Mouse (Mus musculus) G1E-ER4 (cell line): Measurements from ENCODE around the gene Dars2. TPM values are rescaled to one million over a fixed set of nuclear protein-coding genes. Genes with fewer than 3 reads are reported as not detected.

Experiments used
- GATA1 ChIP-seq: IDR thresholded peaks from one replicate; pipeline ENCODE4 v1.8.0; 2012; ENCODE audit warnings: low read length, inconsistent platforms
- polyA plus RNA-seq: library from polyadenylated mRNA; stranded (reverse); fragments of >175 nt; gene quantifications from 2 replicates; pipeline ENCODE4 v1.2.3, GENCODE M21; 2012

Gene Dars2
- polyA plus RNA-seq, 1 experiment = 5.3 TPM

DNA sequence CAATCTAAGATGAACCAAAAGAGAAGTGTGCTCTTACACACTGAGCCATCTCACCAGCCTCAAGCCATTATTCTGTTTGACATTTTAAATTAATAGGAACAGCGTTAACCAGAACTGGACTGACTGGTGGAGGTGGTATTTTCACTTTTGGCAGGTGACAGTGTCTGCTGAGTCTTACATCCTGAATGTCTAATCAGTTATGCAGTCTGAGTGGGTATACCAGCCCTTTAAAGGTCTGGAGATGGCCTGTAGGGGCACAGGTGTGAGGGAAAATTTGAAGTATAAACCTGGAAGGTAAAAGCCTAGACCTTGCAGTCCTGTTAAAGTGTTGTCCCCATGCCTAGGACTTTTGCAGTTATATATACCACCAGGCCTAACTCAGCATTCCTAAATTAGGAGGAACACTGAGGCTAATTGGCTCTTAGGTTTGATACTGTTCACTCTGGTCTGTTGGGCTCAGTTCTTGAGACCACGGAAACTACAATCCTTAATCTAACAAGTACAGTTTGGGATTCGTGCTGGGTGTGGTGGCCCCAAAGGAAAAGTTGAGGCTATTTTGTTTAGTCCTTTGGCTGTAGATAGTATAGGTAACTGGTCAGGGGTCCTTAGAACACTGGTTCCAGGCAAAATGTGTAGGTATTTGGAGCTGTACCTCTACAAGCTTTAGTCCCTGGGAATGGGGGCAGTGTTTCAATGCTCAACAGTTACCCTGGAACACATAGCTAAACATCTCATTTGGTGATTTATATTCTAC lies 31.3 kb downstream of the Dars2 start:
- TF ChIP-seq GATA1 = no peak

DNA sequence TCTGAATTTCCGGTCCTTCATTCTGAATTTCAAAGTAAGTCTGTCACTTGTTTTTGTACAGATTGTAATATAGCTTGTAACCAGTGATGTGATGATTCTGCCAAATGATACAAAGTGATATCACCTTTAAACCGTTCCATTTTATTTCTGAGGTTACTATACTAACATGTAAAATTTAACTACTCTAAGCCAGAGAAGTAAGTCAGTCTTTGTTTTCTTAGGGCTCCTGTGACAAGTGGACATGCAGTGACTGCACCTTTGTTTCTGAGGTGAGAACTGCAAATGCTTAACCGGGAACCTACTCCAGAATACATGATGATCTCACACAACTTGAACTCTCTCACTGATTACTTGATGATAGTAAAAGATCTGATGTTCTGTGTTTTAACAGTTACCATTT lies 32.5 kb downstream of the Dars2 start:
- no peak for TF ChIP-seq GATA1

DNA sequence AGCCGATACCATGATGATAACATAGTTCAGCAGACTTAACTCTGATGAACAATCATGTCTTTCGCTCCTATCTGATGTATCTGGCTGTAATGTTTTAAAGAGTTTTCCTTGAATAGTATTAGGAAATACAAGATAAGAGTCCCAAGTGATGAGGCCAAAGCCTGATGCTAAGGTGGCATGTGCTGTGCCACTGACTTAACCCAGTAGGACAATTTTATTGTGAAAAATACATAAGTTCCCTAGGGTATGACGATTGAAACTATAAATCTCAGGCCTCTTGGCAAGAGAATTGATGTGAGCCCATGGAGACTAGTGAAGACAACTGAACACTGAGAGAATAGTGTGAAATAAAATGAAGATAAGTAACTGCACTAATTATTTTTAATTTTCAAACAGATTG lies 32.9 kb downstream of the Dars2 start:
- no peak for TF ChIP-seq GATA1

DNA sequence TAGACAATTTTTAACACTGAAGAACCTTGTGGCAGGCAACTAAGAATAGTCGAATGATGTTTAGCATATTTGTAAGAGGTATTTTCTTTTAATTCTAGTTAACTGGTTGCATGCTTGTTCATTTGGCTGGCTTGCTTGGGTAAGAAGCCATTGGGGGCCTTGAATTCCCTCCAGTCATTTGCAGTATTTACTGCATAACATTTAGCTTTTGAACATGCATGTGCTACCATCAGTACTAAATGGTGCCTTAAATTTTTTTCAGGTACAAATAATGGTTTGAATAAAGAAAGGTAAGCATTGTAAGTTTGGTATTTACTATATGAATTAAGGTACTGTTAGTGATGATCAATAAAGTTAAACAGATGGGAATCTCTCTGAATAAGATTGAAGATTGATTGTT lies 33.4 kb downstream of the Dars2 start:
- no peak for TF ChIP-seq GATA1

DNA sequence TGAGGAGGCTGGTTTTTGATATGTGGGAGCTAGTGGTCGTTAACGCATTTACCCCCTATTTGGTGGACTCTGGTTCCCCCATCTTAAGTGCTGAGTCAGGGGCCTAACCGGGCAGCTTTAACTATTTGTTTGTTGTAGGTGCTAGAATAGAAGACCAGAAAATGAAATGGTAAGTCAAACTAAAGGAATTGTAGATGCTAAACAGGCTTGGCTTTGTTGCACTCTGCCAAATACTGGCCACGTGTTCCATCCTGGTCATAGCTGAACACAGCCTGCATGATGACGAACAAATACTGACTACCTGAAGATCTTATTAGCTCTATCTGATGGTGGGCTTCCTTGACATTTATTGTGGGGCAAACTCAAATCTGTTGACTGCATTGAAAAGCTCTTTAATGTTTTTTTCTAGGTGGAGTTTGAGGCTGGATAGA lies 34.0 kb downstream of the Dars2 start:
- TF ChIP-seq GATA1 = no peak

DNA sequence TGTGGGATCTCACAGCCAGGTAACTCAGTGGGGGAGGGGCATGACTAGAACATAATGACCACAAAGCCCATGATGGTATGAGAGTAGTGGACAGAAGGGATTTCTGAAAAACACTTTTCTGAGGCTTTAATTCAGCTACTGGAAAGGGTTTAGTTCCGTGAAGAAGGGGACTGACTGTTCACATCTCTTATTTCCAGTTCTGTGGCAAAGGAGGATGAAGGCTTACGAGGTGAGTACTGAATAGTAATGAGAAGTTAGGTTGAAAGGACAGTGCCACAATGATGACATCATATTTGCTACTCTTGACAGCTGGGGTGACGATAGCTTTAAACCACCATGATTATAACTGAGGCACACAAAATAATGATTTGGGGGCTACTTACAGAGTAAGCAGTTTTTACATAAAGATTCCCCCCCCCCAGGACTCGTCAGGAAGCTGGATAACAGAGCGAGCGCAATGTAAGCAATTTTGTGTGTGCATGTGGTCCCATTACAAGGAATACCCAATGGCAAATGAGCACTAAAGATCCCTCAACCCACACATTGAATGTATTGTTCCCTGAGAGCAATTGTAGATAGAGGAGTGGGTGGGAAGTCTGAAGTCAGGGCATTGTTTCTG lies 34.6 kb downstream of the Dars2 start:
- no peak for TF ChIP-seq GATA1

DNA sequence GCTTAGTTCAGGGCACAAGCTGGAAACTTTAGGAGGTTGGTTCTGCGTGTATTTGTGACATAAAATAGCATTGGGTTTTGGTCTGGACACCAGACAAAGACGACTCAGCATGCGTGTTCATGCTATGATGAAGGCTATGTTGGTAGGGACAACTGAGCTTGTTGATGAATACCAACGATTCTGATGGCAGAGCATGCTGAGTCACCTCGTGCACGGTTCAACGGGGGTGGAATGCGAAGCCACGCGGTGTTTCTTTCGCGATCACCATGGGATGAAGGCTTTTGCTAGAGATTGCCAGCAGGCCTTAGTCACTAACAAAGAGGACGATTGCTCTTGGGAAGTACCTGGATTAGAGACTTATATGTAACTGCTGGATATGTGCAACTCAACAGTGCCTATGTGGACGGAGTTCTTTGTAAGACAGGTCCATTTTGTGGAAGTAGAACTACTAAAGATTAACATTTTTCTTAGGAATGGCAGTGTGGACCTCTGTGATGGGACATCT lies 35.1 kb downstream of the Dars2 start:
- no peak for TF ChIP-seq GATA1

DNA sequence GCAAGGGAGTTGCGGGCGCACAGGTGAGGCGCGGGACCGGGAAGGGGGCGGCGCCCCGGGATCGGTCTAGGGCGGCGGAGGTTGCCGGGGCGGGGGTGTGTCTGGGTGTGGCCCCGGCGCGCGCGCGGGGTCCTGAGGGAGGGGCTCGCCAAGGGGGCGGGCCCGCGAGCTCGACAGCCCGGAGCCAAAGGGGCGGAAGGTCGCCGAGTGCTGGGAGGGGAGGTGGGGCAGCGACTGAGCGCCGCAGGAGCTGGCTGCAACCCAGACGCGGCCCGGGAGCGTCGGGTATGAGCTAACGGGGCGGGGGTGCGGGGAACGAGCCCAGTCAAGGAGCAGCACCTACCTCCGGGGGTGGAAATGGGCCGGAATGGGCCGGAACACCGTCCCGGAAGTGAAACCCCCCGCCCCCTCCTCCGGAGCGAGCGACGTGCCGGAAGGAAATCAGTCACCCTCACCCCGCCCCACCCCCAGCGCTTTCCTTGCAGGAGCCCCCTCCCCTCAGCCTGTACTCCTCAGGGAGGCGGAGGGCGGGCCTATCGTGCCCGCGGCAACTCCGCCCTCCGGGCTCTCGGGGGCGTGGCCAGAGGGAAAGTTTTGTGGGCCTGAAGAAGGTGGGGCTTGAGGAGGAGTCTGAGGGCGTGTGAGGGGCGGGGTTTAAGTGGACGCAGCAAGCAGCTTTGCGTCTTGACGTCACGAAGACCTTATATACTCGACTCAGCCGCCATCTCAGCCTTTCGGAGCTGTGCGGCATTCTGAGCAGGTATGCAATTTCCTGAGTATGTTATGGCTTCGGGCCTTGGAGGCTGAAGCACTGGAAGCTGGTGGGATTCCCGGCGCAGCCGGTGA lies 35.8 kb downstream of the Dars2 start, which contains the start of gene Zbtb37:
Gene Zbtb37, minus strand, starts transcription at position 415 of the 846 bp plus-strand sequence.
- no peak for TF ChIP-seq GATA1

DNA sequence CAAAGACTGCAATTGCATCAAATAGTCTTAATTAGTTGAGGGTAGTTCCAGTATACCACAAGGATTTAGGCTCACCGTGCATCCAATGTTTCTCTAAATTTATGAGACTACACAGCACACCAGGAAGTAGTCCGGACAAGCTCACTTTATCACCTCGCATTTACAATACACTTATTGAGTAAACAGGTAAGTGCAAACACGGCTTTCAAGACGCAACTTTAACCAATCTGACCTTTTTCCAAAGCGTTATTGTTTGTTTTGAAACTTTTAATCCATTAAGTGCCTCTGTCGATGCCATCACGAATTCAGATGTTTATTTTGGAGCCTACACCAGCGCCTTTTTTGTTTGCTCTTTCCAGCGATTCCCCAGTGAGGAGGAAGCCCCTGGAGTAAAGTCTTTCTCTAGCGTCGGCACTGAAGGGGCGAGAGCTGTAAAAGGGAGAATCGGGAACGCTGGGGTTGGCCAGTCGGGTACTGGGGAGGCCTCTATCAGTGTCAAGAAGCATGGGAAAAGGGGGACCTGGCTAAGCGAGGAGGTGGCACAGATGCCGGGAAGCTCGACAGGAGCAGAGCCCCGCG lies 36.5 kb downstream of the Dars2 start:
- TF ChIP-seq GATA1 = no peak

DNA sequence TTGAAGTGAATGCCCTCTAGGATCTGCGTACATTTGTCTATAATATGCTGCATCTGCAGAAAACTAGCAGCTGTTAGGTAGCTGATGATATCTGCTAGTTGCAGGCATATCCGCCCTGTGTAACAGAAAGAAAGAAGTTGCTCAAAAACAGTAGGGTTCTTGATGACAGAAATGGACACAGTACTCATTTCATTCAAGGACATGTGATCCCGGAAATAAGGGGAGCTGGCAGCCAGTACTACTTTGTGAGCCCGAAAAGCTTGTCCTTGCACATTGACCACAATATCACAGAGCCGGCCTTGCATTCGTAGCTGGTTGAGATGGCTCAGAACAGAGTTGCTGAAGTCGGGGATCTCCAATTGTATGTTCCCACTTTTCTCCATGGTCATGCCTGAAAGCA lies 38.1 kb downstream of the Dars2 start:
- TF ChIP-seq GATA1 = no peak

DNA sequence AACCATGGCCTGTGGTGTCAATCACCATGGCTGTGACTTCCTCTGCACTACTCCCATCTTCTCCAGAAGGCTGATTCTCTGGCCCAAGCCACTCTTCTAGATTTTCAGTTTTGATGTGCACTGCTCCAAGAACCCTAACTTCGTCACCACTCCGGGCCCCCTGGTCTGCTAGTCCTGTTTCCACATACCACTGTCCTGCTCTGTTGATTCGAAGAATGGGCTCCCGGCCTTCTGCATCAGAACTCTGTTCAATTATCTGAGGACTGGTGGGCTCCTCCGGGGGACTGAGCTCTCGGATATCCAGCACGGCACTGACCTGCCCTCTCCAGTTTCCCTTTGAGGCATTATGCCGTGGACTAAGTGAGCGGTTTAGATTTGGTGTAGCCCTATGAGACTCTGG lies 38.6 kb downstream of the Dars2 start:
- TF ChIP-seq GATA1 = no peak

DNA sequence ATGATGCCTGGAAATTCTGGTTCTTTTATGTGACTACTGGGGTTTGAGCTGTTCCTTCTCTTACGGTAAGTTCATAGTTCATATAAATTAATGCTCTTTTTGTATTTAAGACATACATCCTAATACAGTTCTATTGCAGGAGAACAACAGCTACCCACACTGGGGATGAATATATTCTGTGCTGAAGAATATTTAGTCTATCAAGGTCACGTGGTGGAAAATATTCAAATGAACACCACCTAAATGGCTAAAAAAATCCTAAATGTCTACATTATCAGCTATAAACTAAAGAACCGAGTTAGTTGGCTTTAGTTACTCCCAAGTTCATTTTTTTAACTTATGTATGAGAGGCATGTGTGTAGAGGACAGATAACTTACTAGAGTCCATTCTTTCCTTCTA lies 40.4 kb downstream of the Dars2 start:
- TF ChIP-seq GATA1 = no peak

DNA sequence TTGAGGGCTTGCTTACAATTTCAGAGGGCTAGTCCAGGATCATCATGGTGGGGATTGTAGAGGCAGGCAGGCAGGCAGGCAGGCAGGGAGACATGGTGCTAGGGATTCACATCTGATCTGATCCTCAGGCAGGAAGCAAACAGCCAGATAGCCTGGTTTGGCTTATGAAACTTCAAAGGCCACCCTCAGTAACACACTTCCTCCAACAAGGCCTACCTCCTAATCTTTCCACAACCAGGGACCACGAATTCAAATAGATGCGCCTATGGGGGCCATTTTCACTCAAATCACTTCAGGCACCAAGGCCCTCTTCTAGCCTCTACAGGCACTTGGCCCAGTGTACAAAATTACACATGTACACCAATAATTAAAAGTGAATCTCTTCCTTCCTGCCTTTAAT lies 43.3 kb downstream of the Dars2 start:
- TF ChIP-seq GATA1 = no peak

DNA sequence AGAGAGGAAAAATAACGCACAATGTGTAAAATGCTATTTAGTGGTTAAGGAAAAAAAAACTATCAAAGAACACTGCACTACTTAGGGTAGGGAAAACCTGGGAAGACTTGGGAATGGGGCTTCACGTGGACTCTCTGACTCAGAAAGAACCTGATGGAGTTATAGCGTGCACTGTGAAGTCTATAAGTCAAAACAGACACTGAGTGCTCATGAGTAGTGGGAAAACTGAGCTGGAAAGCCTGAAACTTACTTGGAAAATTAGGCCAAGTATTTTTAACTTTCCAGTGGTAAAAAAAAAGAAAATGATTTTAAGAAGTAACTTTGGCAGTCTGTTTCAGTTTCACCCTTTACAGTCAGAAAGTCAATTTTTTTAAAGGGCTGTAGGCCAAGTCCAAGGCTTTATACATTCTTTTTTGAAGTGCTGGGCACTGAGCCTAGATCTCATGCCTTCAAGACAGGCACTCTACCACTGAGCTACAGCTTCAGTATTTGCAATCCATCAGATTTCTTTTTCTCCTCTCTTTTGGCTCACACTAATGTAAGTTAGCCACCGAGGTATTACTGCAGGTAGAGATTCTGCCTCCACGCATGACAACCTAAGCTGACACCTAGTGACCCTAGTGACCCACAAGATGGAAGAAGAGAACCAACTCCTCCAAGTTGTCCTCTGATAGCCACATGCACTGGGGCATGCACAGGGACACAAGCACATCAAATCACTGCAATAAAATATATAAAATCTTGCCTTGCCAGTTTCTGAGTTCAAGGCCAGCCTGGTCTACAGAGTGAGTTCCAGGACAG lies 44.8 kb downstream of the Dars2 start:
- TF ChIP-seq GATA1 = no peak

DNA sequence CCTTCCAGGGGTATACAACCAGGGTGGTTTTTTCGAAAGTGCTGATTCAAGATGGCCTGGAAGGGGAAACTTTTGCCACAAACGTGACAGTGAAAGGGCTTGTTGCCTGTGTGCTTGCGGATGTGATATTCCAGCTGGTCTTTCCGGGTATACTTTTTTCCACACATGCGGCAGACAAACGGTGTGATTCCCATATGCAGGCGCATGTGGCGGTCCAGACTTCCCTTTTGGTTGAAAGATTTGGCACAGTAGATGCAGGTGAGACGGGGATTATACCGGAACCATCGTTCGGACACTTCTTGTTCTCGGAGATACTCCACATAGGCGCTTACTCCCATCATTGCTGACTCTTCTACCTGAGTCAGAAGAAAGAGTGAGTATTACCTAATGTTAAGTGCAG lies 50.4 kb downstream of the Dars2 start:
- TF ChIP-seq GATA1 = no peak
